Mouse (Mus musculus) thymus, adult 2 months (tissue): ENCODE data around the gene Cspg5. TPM values are rescaled to one million over a fixed set of nuclear protein-coding genes. Genes with fewer than 3 reads are reported as not detected.

Experiments used
- DNase-seq: peaks from one replicate; pipeline ENCODE4 v3.0.0; 2021
- H3K27ac ChIP-seq: fragments of 200-500 bp; 2 replicates; pipeline ENCODE4 v1.5.1; 2012; ENCODE audit warnings: low read length, control low read depth; ENCODE audit not compliant: control insufficient read depth, insufficient read depth
- H3K27me3 ChIP-seq: fragments of 200-500 bp; 2 replicates; pipeline ENCODE4 v1.6.1; 2012; ENCODE audit warnings: mild to moderate bottlenecking, low read length, moderate library complexity, mixed read lengths; ENCODE audit not compliant: control insufficient read depth, insufficient read depth
- H3K36me3 ChIP-seq: fragments of 200-500 bp; 2 replicates; pipeline ENCODE4 v1.6.1; 2012; ENCODE audit warnings: mild to moderate bottlenecking, low read length, moderate library complexity; ENCODE audit not compliant: control insufficient read depth, insufficient read depth
- H3K4me1 ChIP-seq: fragments of 200-500 bp; replicated peaks from 2 replicates; pipeline ENCODE4 v1.6.1; 2012; ENCODE audit warnings: low read length; ENCODE audit not compliant: control insufficient read depth, insufficient read depth
- H3K4me3 ChIP-seq: fragments of 200-500 bp; 2 replicates; pipeline ENCODE4 v1.5.1; 2012; ENCODE audit warnings: mild to moderate bottlenecking, low read length, control low read depth, moderate library complexity; ENCODE audit not compliant: control insufficient read depth, insufficient read depth
- CTCF ChIP-seq: fragments of 200-500 bp; IDR thresholded peaks from 2 replicates; pipeline ENCODE4 v1.5.1; 2012; ENCODE audit warnings: mild to moderate bottlenecking, control low read depth, low read length, moderate library complexity, borderline replicate concordance; ENCODE audit not compliant: control insufficient read depth, poor library complexity, insufficient read depth; ENCODE audit errors: extremely low read depth
- POLR2A ChIP-seq: fragments of 200-500 bp; IDR thresholded peaks from 2 replicates; pipeline ENCODE4 v1.6.1; 2012; ENCODE audit warnings: mild to moderate bottlenecking, low read length, control low read depth, moderate library complexity; ENCODE audit not compliant: control insufficient read depth, poor library complexity, insufficient read depth; ENCODE audit errors: extremely low read depth
- WGBS: fragments of 180-500 bp; shearing (Covaris S2); methylation state at CpG from one replicate; pipeline ENCODE4 v1.1.7; 2018; 5-methylcytosine and 5-hydroxymethylcytosine counted together
- polyA plus RNA-seq: library from polyadenylated mRNA; depleted of rRNA; stranded (reverse); fragments of >200 nt; gene quantifications from 2 replicates; pipeline ENCODE4 v1.2.3, GENCODE M21; 2012; rRNA removed

Gene Cspg5
- polyA plus RNA-seq: 0.61 and 0.93 TPM in 2 replicates

GRCm38 (mm10) chr9:110243221-110243833, at the start of gene Cspg5:
Gene Cspg5 (plus strand): TSS chr9:110243783.
- no peak for TF ChIP-seq CTCF
- TF ChIP-seq POLR2A: no peak
- 89% methylated on average over 7 of the region's 7 CpGs for WGBS
- no peak within 1 kb of the TSS for H3K4me3 ChIP-seq
- no peak within 1 kb of the TSS for H3K27ac ChIP-seq
- peaks cover 18% of the 10 kb centered on the region for H3K27me3 ChIP-seq
- DNase-seq: no peak
- peaks cover 7% of the 10 kb centered on the region for H3K36me3 ChIP-seq
- H3K4me1 ChIP-seq: peaks cover 15% of the 10 kb centered on the region

GRCm38 (mm10) chr9:110199870-110200269, 43.7 kb upstream of the Cspg5 start:
- peaks cover 72% of the 10 kb centered on the region for H3K36me3 ChIP-seq
- TF ChIP-seq CTCF: no peak
- TF ChIP-seq POLR2A: no peak

GRCm38 (mm10) chr9:110205526-110206404, 37.8 kb upstream of the Cspg5 start:
- Histone ChIP-seq H3K27me3 (no peaks in the 10 kb centered on the region), H3K36me3 (peaks cover 74% of the 10 kb centered on the region), H3K4me1 (no peaks in the 10 kb centered on the region), H3K4me3 (no peak overlapping the region), H3K27ac (no peak overlapping the region)
- WGBS: 94% methylated on average over 15 of the region's 15 CpGs
- no peak for DNase-seq
- TF ChIP-seq POLR2A (no peak), CTCF (no peak)

More at GRCm38 (mm10) chr9:110199870-110200269, 43.7 kb upstream of the Cspg5 start:
- Histone ChIP-seq H3K4me3 (no peak overlapping the region), H3K27me3 (no peaks in the 10 kb centered on the region), H3K4me1 (no peaks in the 10 kb centered on the region), H3K27ac (no peak overlapping the region)
- DNase-seq: no peak
- 60% methylated on average over 2 of the region's 2 CpGs for WGBS

GRCm38 (mm10) chr9:110206437-110206836, 37.1 kb upstream of the Cspg5 start:
- WGBS: 95% methylated on average over 2 of the region's 2 CpGs
- Histone ChIP-seq H3K4me1 (no peaks in the 10 kb centered on the region), H3K36me3 (peaks cover 81% of the 10 kb centered on the region), H3K27me3 (no peaks in the 10 kb centered on the region), H3K27ac (no peak overlapping the region), H3K4me3 (no peak overlapping the region)
- no peak for DNase-seq
- TF ChIP-seq CTCF (no peak), POLR2A (no peak)

- Histone ChIP-seq H3K27me3 (no peaks in the 10 kb centered on the region), H3K4me3 (no peak overlapping the region), H3K4me1 (no peaks in the 10 kb centered on the region), H3K27ac (no peak overlapping the region), H3K36me3 (peaks cover 78% of the 10 kb centered on the region)
- 83% methylated on average over 7 of the region's 7 CpGs for WGBS
- DNase-seq: no peak
- no peak for TF ChIP-seq CTCF
- no peak for TF ChIP-seq POLR2A
Measured at GRCm38 (mm10) chr9:110208265-110208664, 35.3 kb upstream of the Cspg5 start.

- WGBS: 98% methylated on average over 3 of the region's 3 CpGs
- Histone ChIP-seq H3K27me3 (no peaks in the 10 kb centered on the region), H3K36me3 (peaks cover 75% of the 10 kb centered on the region), H3K27ac (no peak overlapping the region), H3K4me1 (no peaks in the 10 kb centered on the region), H3K4me3 (no peak overlapping the region)
- TF ChIP-seq CTCF (no peak), POLR2A (no peak)
- no peak for DNase-seq
Measured at GRCm38 (mm10) chr9:110208967-110209366, 34.6 kb upstream of the Cspg5 start.
